Mouse (Mus musculus): ENCODE results near the gene Tssc4.

DNA sequence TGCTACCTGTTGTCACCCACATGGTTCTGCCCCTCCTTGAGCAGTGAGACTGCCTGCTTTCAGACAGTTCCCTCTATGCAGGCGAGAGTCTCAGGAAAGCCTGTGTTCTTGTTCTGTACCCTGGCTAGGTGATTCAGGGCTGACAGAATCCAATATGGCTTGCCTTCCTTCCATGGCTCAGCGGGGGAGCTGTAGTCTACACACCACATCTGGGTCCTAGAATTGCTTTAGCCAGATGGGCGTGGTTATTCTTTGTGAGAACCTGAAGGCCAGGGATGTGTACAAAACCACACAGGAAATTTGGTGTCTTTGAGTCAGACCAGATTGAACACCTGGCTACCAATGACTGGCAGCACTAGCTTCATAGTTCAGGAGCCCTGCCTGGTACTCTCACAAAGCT lies 50.8 kb downstream of the Tssc4 start:
- TF ChIP-seq CTCF (IDR thresholded peaks at IDR 0.05; ENCODE audit: low read depth) (no peak), EP300 (IDR thresholded peaks at IDR 0.05; ENCODE audit: low read depth) (no peak)
